Mouse (Mus musculus): ENCODE measurements around the gene Speer3. TPM values are rescaled to one million over a fixed set of nuclear protein-coding genes. Genes with fewer than 3 reads are reported as not detected.
"Not testable (repeated sequence)": the region's sequence is repeated elsewhere in the genome, so short reads cannot be mapped to it uniquely, and the experiment has no call there.

The Speer3 gene
- polyA plus RNA-seq (2015; fragmentation: Nextera tagmentation; extraction: Ambion mirVana): not detected in 2 replicates

- ATAC-seq (replicated peaks; ENCODE audit: low FRiP score): no peak
- no peaks in the 10 kb centered on the region for H3K36me3 ChIP-seq
- H3K4me1 ChIP-seq: no peaks in the 10 kb centered on the region
- no peak within 1 kb of the TSS for H3K4me2 ChIP-seq
- no peak within 1 kb of the TSS for H3K9ac ChIP-seq
- H3K27me3 ChIP-seq: no peaks in the 10 kb centered on the region
- H3K9me3 ChIP-seq (replicated peaks): no peaks in the 10 kb centered on the region
- H3K27ac ChIP-seq: no peak within 1 kb of the TSS
- no peak within 1 kb of the TSS for H3K4me3 ChIP-seq (replicated peaks)
- 97% methylated on average over 1 of the region's 1 CpGs for WGBS
Measured at GRCm38 (mm10) chr5:13791319-13791718, at the start of gene Speer3. Speer3 (plus strand) TSS chr5:13791619.

- 64% methylated on average over 2 of the region's 2 CpGs for WGBS
- not testable (repeated sequence) for H3K27ac ChIP-seq; H3K4me3 ChIP-seq (replicated peaks); H3K4me2 ChIP-seq; H3K4me1 ChIP-seq; H3K27me3 ChIP-seq; H3K36me3 ChIP-seq; ATAC-seq (replicated peaks; ENCODE audit: low FRiP score); H3K9me3 ChIP-seq (replicated peaks); H3K9ac ChIP-seq
Measured at GRCm38 (mm10) chr5:13810496-13810895, 19.1 kb downstream of the Speer3 start.

GRCm38 (mm10) chr5:13825108-13825507 lies 33.7 kb downstream of the Speer3 start:
- ATAC-seq (replicated peaks; ENCODE audit: low FRiP score): no peak
- H3K27ac ChIP-seq: no peak overlapping the region
- H3K9me3 ChIP-seq (replicated peaks): no peaks in the 10 kb centered on the region

DNA sequence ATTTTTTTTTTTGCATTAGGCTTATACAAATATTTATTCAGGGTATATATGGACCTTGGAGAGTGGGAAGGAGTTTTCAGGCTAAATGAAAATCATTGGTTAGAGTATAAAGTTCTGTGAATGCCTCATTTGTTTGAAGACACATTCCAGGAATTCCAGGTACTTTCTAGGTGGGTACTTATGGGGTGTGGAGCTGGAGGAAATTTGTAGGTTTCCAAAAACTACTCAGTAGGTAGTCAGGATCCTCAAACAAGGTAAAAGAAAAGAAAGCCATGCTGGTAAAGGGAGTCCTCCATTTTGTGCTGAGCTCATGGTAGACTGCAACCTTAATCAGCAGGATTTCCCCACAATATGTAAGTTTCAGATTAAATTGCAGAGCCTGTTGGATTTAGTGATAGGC lies 35.3 kb downstream of the Speer3 start:
- no peaks in the 10 kb centered on the region for H3K4me1 ChIP-seq

More at GRCm38 (mm10) chr5:13825108-13825507, 33.7 kb downstream of the Speer3 start:
- Histone ChIP-seq H3K4me1 (no peaks in the 10 kb centered on the region), H3K9ac (no peak overlapping the region), H3K4me3 (replicated peaks) (no peak overlapping the region), H3K4me2 (no peak overlapping the region), H3K27me3 (no peaks in the 10 kb centered on the region), H3K36me3 (no peaks in the 10 kb centered on the region)

DNA sequence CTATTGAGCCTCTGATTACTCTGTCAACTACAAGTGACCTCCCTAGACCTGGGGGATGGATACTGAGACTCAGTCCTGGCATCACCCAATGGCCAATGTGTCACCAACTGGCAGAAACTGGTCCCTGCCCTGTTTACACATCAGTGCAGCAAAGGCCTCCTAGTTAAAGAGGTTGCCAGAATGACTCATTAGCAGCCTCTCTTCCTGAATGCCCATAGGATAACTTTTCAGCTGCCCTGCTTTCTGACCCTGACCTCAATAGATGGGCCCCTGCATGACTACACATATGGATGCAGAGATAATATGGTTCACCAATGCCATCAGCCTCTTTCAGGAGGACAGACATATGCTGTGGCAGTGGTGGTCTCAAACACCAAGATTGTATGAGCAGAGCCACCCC lies 52.9 kb downstream of the Speer3 start:
- Histone ChIP-seq H3K4me1 (no peaks in the 10 kb centered on the region), H3K27me3 (no peaks in the 10 kb centered on the region), H3K9me3 (replicated peaks) (no peaks in the 10 kb centered on the region), H3K4me3 (replicated peaks) (no peak overlapping the region), H3K9ac (no peak overlapping the region), H3K36me3 (no peaks in the 10 kb centered on the region), H3K27ac (no peak overlapping the region), H3K4me2 (no peak overlapping the region)
- no peak for ATAC-seq (replicated peaks; ENCODE audit: low FRiP score)

More for the DNA sequence above, 35.3 kb downstream of the Speer3 start:
- Histone ChIP-seq H3K9me3 (replicated peaks) (no peaks in the 10 kb centered on the region), H3K4me3 (replicated peaks) (no peak overlapping the region), H3K27ac (no peak overlapping the region), H3K36me3 (no peaks in the 10 kb centered on the region), H3K27me3 (no peaks in the 10 kb centered on the region), H3K9ac (no peak overlapping the region), H3K4me2 (no peak overlapping the region)
- no peak for ATAC-seq (replicated peaks; ENCODE audit: low FRiP score)

Other genes with a start within 250 kb of the Speer3 start
- 1.7 and 2.4 TPM in 2 replicates for gene Sema3e, start 233.7 kb downstream of the Speer3 start, polyA plus RNA-seq (2015; fragmentation: Nextera tagmentation; extraction: Ambion mirVana)

Measured in kidney, embryonic 15.5 days (tissue).